Mouse (Mus musculus): ENCODE measurements at regions not wholly inside any gene's neighbourhood (a gene's known extent, or its start where the extent isn't known, plus 50 kb on each side); places are given as distances from the start of the nearest gene placed in this dataset.

- DNase-seq (ENCODE audit: low spot score), result peak; percentile 6
These were observed 251.2 kb downstream of the Btbd35f27 start for GRCm38 (mm10) chrX:5203101-5203500.

Measured in urinary bladder, postnatal 25 days (tissue).